Mouse (Mus musculus): ENCODE measurements around the gene Pcp2. TPM values are rescaled to one million over a fixed set of nuclear protein-coding genes. Genes with fewer than 3 reads are reported as not detected.
A peak's percentile ranks its signal among the peaks of the same experiment; 100 is the strongest.

The Pcp2 gene
- polyA plus RNA-seq, 1 experiment from 2014 or later: not detected

DNA sequence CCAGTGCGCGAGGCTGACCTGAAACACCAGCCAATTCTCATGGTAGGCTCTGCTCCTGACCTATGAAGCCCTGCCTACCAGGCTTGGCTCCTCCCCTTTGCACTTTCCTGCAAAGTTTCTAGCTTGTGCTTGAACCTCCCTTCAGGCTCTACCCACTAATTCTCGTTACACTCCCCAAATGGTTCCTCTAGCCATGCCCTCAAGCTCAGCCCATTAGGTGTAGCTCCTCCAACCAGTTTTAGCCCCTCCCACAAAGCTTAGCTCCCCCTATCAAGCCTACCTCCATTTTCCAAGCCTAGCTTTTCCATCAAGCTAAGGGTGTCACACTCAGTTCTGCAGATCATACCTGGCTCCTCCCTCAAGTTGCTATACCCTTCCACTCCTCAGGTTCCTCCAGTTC is 27.3 kb downstream of the Pcp2 start:
- no peak for ATAC-seq (ENCODE audit: low FRiP score, low TSS enrichment)
- no peak for DNase-seq (ENCODE audit: low spot score)
- Histone ChIP-seq H3K4me2 (replicated peaks; ENCODE audit: low read depth) (no peak overlapping the region), H3K9me3 (ENCODE audit: control insufficient read depth, low read length) (no peaks in the 10 kb centered on the region), H3K9ac (ENCODE audit: low read length) (no peak overlapping the region), H3K27me3 (ENCODE audit: control insufficient read depth, insufficient read depth, low read length) (no peaks in the 10 kb centered on the region), H3K4me3 (ENCODE audit: low read depth, low read length) (no peak overlapping the region), H3K4me1 (replicated peaks; ENCODE audit: control insufficient read depth, insufficient read depth) (no peaks in the 10 kb centered on the region), H3K27ac (replicated peaks) (no peak overlapping the region), H3K36me3 (ENCODE audit: control insufficient read depth, insufficient read depth, low read length) (no peaks in the 10 kb centered on the region)
- TF ChIP-seq EP300 (optimal IDR thresholded peaks at IDR 0.05) (no peak), CTCF (IDR thresholded peaks at IDR 0.05; ENCODE audit: low read depth) (no peak)
- WGBS: 54% methylated on average over 3 of the region's 3 CpGs

DNA sequence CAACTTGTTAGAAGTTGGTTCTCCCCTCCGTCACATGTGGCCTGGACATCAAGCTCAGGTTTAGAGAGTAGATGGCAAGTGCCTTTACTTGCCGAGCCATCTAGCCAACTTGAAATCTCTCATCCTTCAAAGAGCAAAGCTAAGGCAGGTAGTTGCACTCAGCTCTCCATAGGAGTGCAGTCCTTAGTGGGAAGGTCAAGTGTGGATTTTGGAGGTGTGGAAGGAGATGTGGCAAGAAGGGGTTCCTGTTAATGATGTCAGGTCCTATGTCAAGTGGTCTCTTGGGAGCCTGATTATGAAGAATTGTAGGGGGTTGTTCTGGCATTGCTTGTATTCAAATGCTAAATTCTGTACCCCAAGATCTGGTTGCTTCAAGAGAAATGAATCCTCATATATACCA is 30.9 kb downstream of the Pcp2 start:
- H3K27ac ChIP-seq (replicated peaks): no peak overlapping the region
- no peaks in the 10 kb centered on the region for H3K27me3 ChIP-seq (ENCODE audit: control insufficient read depth, insufficient read depth, low read length)
- no peaks in the 10 kb centered on the region for H3K9me3 ChIP-seq (ENCODE audit: control insufficient read depth, low read length)
- no peak overlapping the region for H3K4me2 ChIP-seq (replicated peaks; ENCODE audit: low read depth)
- H3K36me3 ChIP-seq (ENCODE audit: control insufficient read depth, insufficient read depth, low read length): no peaks in the 10 kb centered on the region
- no peak for ATAC-seq (ENCODE audit: low FRiP score, low TSS enrichment)
- no peak for DNase-seq (ENCODE audit: low spot score)
- TF ChIP-seq EP300 (optimal IDR thresholded peaks at IDR 0.05) (no peak), CTCF (IDR thresholded peaks at IDR 0.05; ENCODE audit: low read depth) (no peak)
- 82% methylated on average over 2 of the region's 2 CpGs for WGBS
- no peak overlapping the region for H3K4me3 ChIP-seq (ENCODE audit: low read depth, low read length)
- H3K9ac ChIP-seq (ENCODE audit: low read length): no peak overlapping the region
- no peaks in the 10 kb centered on the region for H3K4me1 ChIP-seq (replicated peaks; ENCODE audit: control insufficient read depth, insufficient read depth)

DNA sequence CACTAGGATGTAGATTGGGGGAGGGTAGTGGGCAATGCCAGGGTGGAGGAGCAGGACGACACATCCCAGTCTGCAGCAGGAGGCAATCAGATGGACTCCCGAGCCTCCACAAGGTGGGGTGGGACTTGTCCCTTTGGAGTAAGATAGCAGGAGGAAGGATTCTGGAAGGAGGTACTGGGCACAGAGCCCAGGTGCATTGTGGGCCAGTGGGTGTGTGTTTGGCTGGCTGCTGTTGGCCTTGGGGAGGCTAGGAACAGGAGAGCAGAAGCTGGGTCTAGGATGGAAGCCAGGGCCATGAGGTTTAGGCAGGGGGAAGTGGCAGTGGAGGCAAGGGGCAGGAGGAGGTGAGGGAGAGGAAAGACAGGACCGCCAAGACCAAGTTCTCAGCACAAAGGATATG is 31.9 kb downstream of the Pcp2 start:
- 66% methylated on average over 3 of the region's 3 CpGs for WGBS
- no peak overlapping the region for H3K9ac ChIP-seq (ENCODE audit: low read length)
- no peak for TF ChIP-seq EP300 (optimal IDR thresholded peaks at IDR 0.05)
- TF ChIP-seq CTCF (IDR thresholded peaks at IDR 0.05; ENCODE audit: low read depth): no peak
- H3K27ac ChIP-seq (replicated peaks): no peak overlapping the region
- DNase-seq (ENCODE audit: low spot score) (peak; percentile 54), ATAC-seq (ENCODE audit: low FRiP score, low TSS enrichment) (no peak)
- H3K36me3 ChIP-seq (ENCODE audit: control insufficient read depth, insufficient read depth, low read length): no peaks in the 10 kb centered on the region
- H3K4me2 ChIP-seq (replicated peaks; ENCODE audit: low read depth): no peak overlapping the region
- H3K4me1 ChIP-seq (replicated peaks; ENCODE audit: control insufficient read depth, insufficient read depth): no peaks in the 10 kb centered on the region
- H3K4me3 ChIP-seq (ENCODE audit: low read depth, low read length): no peak overlapping the region
- H3K9me3 ChIP-seq (ENCODE audit: control insufficient read depth, low read length): no peaks in the 10 kb centered on the region
- H3K27me3 ChIP-seq (ENCODE audit: control insufficient read depth, insufficient read depth, low read length): no peaks in the 10 kb centered on the region

DNA sequence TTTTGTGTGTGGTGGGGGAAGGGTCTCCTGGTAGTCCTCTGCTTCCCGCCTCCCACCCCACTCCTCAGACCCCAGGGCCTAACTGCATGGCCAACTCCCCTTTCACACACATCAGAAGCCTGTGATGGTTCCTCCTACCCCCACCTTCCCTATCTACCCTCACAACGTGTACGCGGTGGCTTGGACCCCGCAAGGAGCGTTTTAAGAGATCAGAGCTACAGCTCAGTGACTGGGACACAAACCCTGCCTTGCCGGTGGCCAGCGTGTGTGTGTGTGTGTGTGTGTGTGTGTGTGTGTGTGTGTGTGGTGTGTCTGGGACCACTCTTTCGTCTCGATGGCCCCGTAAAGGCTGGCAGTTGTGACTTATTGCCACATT is 37.1 kb downstream of the Pcp2 start:
- H3K4me2 ChIP-seq (replicated peaks; ENCODE audit: low read depth): peak overlapping the region; percentile 81
- H3K27me3 ChIP-seq (ENCODE audit: control insufficient read depth, insufficient read depth, low read length): no peaks in the 10 kb centered on the region
- peak overlapping the region; percentile 93 for H3K27ac ChIP-seq (replicated peaks)
- H3K4me3 ChIP-seq (ENCODE audit: low read depth, low read length): peak overlapping the region; percentile 68
- DNase-seq (ENCODE audit: low spot score) (no peak), ATAC-seq (ENCODE audit: low FRiP score, low TSS enrichment) (peak; percentile 30)
- no peak for TF ChIP-seq CTCF (IDR thresholded peaks at IDR 0.05; ENCODE audit: low read depth)
- TF ChIP-seq EP300 (optimal IDR thresholded peaks at IDR 0.05): no peak
- H3K4me1 ChIP-seq (replicated peaks; ENCODE audit: control insufficient read depth, insufficient read depth): no peaks in the 10 kb centered on the region
- no peaks in the 10 kb centered on the region for H3K36me3 ChIP-seq (ENCODE audit: control insufficient read depth, insufficient read depth, low read length)
- H3K9ac ChIP-seq (ENCODE audit: low read length): peak overlapping the region; percentile 80
- 15% methylated on average over 11 of the region's 11 CpGs for WGBS
- no peaks in the 10 kb centered on the region for H3K9me3 ChIP-seq (ENCODE audit: control insufficient read depth, low read length)

DNA sequence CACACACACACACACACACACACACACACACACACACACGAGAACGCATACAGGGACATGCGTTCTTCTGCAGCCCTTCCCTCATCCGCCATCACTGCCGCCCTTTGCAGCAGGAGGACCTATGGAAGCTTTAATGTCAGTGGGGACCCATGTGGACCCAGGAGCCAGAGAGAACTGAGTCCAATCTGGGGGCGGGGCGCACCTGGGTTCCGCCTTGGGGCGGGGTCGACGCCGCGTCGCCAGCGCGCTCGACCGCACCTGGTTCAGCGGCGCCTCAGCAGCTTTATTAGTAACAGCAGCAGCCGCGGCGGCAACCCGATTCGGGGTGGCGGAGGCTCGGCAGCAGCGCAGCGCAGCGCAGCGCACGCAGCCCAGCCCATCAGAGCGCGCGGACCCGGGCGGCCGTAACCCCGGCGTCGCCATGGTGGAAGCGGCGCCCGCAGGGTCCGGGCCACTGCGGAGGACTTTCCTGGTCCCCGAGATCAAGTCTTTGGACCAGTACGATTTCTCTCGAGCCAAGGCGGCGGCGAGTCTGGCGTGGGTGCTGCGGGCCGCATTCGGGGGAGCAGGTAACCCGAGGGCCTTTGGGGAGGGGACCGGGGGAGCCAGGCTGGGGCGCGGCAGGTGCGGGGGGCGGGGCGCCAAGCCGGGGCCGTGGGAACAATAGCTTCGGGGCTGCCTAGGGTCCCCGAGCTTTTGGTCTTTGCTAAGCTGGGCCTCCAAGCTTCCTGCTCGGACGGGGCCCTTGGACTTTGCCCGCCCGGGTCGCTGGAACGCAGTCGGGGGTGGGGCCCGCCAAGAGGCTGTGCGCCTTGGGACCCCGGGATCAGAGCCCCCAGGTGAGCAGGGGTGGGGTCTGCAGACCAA is 37.7 kb downstream of the Pcp2 start:
- under 1% methylated on average over 69 of the region's 77 CpGs for WGBS
- DNase-seq (ENCODE audit: low spot score): peak; percentile 91
- H3K9ac ChIP-seq (ENCODE audit: low read length): peak overlapping the region; percentile 80

DNA sequence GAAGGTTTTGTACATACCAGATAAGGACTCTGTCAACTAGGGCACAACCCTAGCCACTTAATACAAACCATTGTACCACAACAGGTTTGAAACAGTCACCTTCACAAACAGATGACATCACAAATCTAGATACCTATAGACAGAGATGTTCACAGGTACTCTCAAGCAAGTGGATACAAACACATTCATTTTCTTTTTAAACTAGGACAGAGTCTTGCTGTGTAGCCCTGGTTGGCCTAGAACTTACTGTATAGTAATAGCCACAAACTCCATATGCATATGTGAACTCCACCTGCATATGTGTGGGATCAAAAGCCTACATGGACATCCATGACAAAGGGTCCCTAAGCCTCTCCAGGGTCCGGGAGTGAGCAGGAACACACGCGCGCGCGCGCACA is 38.4 kb downstream of the Pcp2 start, which contains the start of gene Camsap3:
TSS of gene Camsap3 (plus strand) at position 301 of the 398 bp plus-strand sequence.
- Histone ChIP-seq H3K4me1 (replicated peaks; ENCODE audit: control insufficient read depth, insufficient read depth) (no peaks in the 10 kb centered on the region), H3K9me3 (ENCODE audit: control insufficient read depth, low read length) (no peaks in the 10 kb centered on the region), H3K9ac (ENCODE audit: low read length) (peak within 1 kb of the TSS; percentile 80), H3K4me3 (ENCODE audit: low read depth, low read length) (peak within 1 kb of the TSS; percentile 68), H3K27me3 (ENCODE audit: control insufficient read depth, insufficient read depth, low read length) (no peaks in the 10 kb centered on the region), H3K27ac (replicated peaks) (peak within 1 kb of the TSS; percentile 93), H3K36me3 (ENCODE audit: control insufficient read depth, insufficient read depth, low read length) (no peaks in the 10 kb centered on the region), H3K4me2 (replicated peaks; ENCODE audit: low read depth) (peak within 1 kb of the TSS; percentile 81)
- DNase-seq (ENCODE audit: low spot score): no peak
- no peak for TF ChIP-seq EP300 (optimal IDR thresholded peaks at IDR 0.05)
- TF ChIP-seq CTCF (IDR thresholded peaks at IDR 0.05; ENCODE audit: low read depth): no peak
- peak; percentile 9 for ATAC-seq (ENCODE audit: low FRiP score, low TSS enrichment)
- WGBS: 0% methylated on average over 2 of the region's 7 CpGs

More for the DNA sequence above, 37.7 kb downstream of the Pcp2 start:
- peak overlapping the region; percentile 93 for H3K27ac ChIP-seq (replicated peaks)
- ATAC-seq (ENCODE audit: low FRiP score, low TSS enrichment): peak; percentile 85
- H3K4me2 ChIP-seq (replicated peaks; ENCODE audit: low read depth): peak overlapping the region; percentile 81
- no peak for TF ChIP-seq EP300 (optimal IDR thresholded peaks at IDR 0.05)
- no peak for TF ChIP-seq CTCF (IDR thresholded peaks at IDR 0.05; ENCODE audit: low read depth)
- H3K36me3 ChIP-seq (ENCODE audit: control insufficient read depth, insufficient read depth, low read length): no peaks in the 10 kb centered on the region
- no peaks in the 10 kb centered on the region for H3K4me1 ChIP-seq (replicated peaks; ENCODE audit: control insufficient read depth, insufficient read depth)
- H3K27me3 ChIP-seq (ENCODE audit: control insufficient read depth, insufficient read depth, low read length): no peaks in the 10 kb centered on the region
- no peaks in the 10 kb centered on the region for H3K9me3 ChIP-seq (ENCODE audit: control insufficient read depth, low read length)
- H3K4me3 ChIP-seq (ENCODE audit: low read depth, low read length): peak overlapping the region; percentile 68

Measured in stomach, postnatal 0 days (tissue).